Mouse (Mus musculus): Measurements from ENCODE around the gene Bnipl.

Gene Bnipl

GRCm38 (mm10) chr3:95281216-95282126, 30.5 kb upstream of the Bnipl start, which contains the start of the genes Mindy1 and Prune1:
Mindy1 (plus strand) TSS chr3:95281345.
Prune1 (minus strand) TSS chr3:95282076.
- peak; percentile 93 for DNase-seq (ENCODE audit: extremely low spot score, low read depth, low spot score)

GRCm38 (mm10) chr3:95280747-95281146, 29.8 kb upstream of the Bnipl start:
- no peak for DNase-seq (ENCODE audit: extremely low spot score, low read depth, low spot score)

- DNase-seq (ENCODE audit: extremely low spot score, low read depth, low spot score): no peak
These were observed 26.2 kb upstream of the Bnipl start for GRCm38 (mm10) chr3:95277149-95277551.

GRCm38 (mm10) chr3:95276428-95276934, 25.5 kb upstream of the Bnipl start:
- no peak for DNase-seq (ENCODE audit: extremely low spot score, low read depth, low spot score)

GRCm38 (mm10) chr3:95275161-95275560, 24.2 kb upstream of the Bnipl start:
- DNase-seq (ENCODE audit: extremely low spot score, low read depth, low spot score): no peak

- no peak for DNase-seq (ENCODE audit: extremely low spot score, low read depth, low spot score)
These were observed 23.5 kb upstream of the Bnipl start for GRCm38 (mm10) chr3:95274453-95274852.

GRCm38 (mm10) chr3:95273471-95273870, 22.5 kb upstream of the Bnipl start:
- DNase-seq (ENCODE audit: extremely low spot score, low read depth, low spot score): no peak

- no peak for DNase-seq (ENCODE audit: extremely low spot score, low read depth, low spot score)
These were observed 19.9 kb upstream of the Bnipl start for GRCm38 (mm10) chr3:95270766-95271364.

GRCm38 (mm10) chr3:95269789-95270188, 18.8 kb upstream of the Bnipl start:
- DNase-seq (ENCODE audit: extremely low spot score, low read depth, low spot score): no peak

GRCm38 (mm10) chr3:95267855-95268254, 16.9 kb upstream of the Bnipl start:
- no peak for DNase-seq (ENCODE audit: extremely low spot score, low read depth, low spot score)

- DNase-seq (ENCODE audit: extremely low spot score, low read depth, low spot score): no peak
These were observed 15.1 kb upstream of the Bnipl start for GRCm38 (mm10) chr3:95266052-95266451.

- no peak for DNase-seq (ENCODE audit: extremely low spot score, low read depth, low spot score)
These were observed 13.7 kb upstream of the Bnipl start for GRCm38 (mm10) chr3:95264724-95265123.

GRCm38 (mm10) chr3:95263089-95263739, 12.2 kb upstream of the Bnipl start:
- DNase-seq (ENCODE audit: extremely low spot score, low read depth, low spot score): no peak

- DNase-seq (ENCODE audit: extremely low spot score, low read depth, low spot score): no peak
These were observed 11.0 kb upstream of the Bnipl start for GRCm38 (mm10) chr3:95261975-95262374.

- DNase-seq (ENCODE audit: extremely low spot score, low read depth, low spot score): no peak
These were observed 5.9 kb upstream of the Bnipl start for GRCm38 (mm10) chr3:95256931-95257330.

GRCm38 (mm10) chr3:95250361-95250760, 632 bp downstream of the Bnipl start:
- no peak for DNase-seq (ENCODE audit: extremely low spot score, low read depth, low spot score)

- no peak for DNase-seq (ENCODE audit: extremely low spot score, low read depth, low spot score)
These were observed 3.2 kb downstream of the Bnipl start for GRCm38 (mm10) chr3:95247660-95248336.

GRCm38 (mm10) chr3:95246465-95247231, 4.3 kb downstream of the Bnipl start:
- DNase-seq (ENCODE audit: extremely low spot score, low read depth, low spot score): no peak

GRCm38 (mm10) chr3:95243086-95243485, 7.9 kb downstream of the Bnipl start:
- DNase-seq (ENCODE audit: extremely low spot score, low read depth, low spot score): no peak

GRCm38 (mm10) chr3:95241498-95241897, 9.5 kb downstream of the Bnipl start, which contains the start of gene Gm128:
Gm128 (minus strand) TSS chr3:95241598.
- no peak for DNase-seq (ENCODE audit: extremely low spot score, low read depth, low spot score)
